Mouse (Mus musculus) kidney, postnatal 10 days (tissue): ENCODE measurements around the gene Camk2b.
"Not testable (repeated sequence)": the region's sequence is repeated elsewhere in the genome, so short reads cannot be mapped to it uniquely, and the experiment has no call there.

Experiments used
- DNase-seq: peaks from one replicate; pipeline ENCODE4 v3.0.0; 2021; ENCODE audit warnings: mixed read lengths

The Camk2b gene

DNA sequence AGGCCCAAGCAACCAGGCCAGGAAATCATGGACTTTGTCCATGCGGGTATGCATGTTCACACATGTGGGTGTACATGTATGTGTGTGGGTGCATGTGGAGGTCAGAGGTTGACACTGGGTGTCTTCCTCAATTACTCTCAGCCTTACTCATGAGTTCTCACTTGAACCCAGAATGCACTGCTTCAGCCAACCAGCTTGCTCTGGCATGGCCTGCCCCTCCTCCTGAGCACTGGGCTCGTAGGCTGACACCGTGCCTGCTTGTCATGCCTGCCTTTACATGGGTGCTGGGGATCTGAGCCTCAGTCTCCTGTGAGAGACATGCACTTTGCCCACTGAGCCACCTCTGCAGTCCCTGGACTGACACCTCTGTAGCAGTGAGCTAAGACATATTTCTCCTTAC is 54.3 kb downstream of the Camk2b start:
- DNase-seq, result no peak

GRCm38 (mm10) chr11:6010751-6011482 is 55.2 kb downstream of the Camk2b start:
- DNase-seq, result not testable (repeated sequence)

GRCm38 (mm10) chr11:6007779-6008128 is 58.4 kb downstream of the Camk2b start:
- not testable (repeated sequence) for DNase-seq

GRCm38 (mm10) chr11:6007010-6007778 is 59.0 kb downstream of the Camk2b start:
- not testable (repeated sequence) for DNase-seq

GRCm38 (mm10) chr11:6006351-6007009 is 59.7 kb downstream of the Camk2b start:
- DNase-seq, result not testable (repeated sequence)

- DNase-seq, result not testable (repeated sequence)
These were observed 60.7 kb downstream of the Camk2b start for GRCm38 (mm10) chr11:6005374-6006043.

- no peak for DNase-seq
These were observed 63.0 kb downstream of the Camk2b start for GRCm38 (mm10) chr11:6003046-6003639.

DNA sequence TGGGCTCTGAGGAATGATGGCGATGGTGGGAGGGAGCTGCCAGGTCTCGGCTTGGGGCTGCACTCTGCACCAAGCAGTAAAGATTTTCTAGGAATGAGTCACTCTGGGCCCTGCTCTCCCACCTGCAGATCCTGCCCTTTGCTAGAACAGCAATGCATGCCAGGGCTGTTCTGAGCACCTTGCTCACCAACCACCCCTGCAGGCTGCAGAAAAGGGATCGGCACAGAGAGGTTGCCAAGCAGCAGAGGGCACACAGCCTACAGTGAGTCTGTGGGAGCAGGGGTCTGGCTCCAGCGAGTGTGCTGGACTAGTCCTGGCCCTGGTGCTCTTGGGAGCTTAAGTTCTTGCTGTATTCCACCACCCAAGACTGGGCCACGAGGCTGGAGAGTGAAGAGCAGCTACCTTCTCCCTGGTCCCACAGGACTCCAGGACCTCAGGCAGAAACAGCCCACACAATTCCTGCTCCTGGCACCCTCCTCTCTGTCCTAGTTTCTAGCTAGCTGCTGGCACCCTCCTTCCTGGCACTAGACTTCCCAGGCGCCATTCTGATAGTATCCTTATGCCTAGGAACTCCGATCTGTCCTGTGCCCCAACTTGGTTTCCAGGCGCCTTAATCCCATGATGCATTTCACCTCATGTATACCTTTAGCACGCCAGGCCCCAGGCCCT is 64.0 kb downstream of the Camk2b start:
- no peak for DNase-seq

- DNase-seq, result no peak
These were observed 65.0 kb downstream of the Camk2b start for GRCm38 (mm10) chr11:6000961-6001682.

DNA sequence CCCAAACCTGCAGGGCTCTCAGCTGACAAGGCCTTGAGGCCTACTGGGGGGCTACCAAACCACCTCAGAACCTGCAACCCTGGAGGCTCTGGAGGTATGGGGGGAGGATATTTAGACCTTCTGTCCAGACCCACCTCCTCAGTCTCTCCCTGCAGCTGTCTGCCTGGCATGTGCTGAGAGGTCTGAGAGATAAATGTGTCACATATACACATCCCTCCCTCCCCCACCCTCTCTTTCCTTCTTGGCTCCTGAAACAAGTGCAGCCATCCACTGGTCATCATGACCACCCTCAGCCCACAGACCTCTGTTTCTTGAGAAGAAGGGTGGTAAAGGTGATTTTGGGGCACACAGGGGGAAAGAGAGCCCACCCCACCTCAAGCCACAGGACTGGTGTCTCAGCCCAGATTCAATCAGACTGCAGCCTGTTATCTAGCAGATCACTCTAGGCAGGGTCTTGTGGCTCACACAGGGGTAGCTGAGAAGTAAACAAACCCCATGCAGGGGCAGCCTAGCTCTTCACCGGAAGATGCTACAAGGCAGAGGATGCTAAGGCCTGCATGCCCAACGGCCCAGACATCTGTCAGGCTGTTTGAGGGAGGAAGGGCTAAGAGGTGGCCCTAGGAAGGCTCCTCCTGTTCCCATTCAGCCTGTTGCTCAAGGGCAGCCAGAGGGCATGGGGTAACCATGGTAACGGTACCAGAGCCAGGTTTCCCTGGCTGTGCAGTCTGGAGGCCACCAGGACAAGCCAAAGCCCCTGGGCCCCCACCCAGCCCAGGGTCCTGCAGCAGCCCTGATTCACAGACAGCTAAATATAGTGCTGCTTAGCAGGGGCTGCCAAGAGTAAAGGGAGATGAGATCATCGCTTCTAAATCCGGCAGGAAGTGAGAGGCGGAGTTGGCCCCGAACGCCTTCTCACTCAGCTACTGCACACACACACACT is 66.1 kb downstream of the Camk2b start:
- DNase-seq, result peak; percentile 80

GRCm38 (mm10) chr11:5998472-5998871 is 67.7 kb downstream of the Camk2b start:
- no peak for DNase-seq

- peak; percentile 93 for DNase-seq
These were observed 70.2 kb downstream of the Camk2b start for GRCm38 (mm10) chr11:5995989-5996388.

DNA sequence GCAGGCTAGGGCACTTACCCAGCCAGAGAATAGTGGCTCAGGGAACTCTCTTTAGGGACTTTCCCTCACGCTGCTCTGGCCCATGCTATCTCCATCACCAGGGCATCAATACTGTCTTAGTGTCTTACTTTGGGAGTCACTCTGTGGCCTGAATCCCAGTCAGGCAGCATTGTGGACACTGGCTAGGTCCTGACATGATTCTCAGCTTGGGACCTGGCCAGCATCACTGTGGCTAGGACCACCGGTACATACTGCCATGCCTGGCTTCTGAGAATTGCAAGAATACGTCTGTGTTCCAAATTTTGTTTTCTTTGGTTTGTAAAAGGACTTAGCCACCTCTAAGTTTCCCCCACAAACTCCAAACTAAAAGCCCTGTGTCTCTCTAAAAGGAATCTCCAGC is 71.3 kb downstream of the Camk2b start:
- DNase-seq, result no peak

- DNase-seq, result no peak
These were observed 72.0 kb downstream of the Camk2b start for GRCm38 (mm10) chr11:5994212-5994611.

- peak; percentile 74 for DNase-seq
These were observed 75.3 kb downstream of the Camk2b start for GRCm38 (mm10) chr11:5990910-5991309.

- no peak for DNase-seq
These were observed 76.1 kb downstream of the Camk2b start for GRCm38 (mm10) chr11:5989954-5990593.

GRCm38 (mm10) chr11:5988126-5988525 is 78.0 kb downstream of the Camk2b start:
- no peak for DNase-seq

DNA sequence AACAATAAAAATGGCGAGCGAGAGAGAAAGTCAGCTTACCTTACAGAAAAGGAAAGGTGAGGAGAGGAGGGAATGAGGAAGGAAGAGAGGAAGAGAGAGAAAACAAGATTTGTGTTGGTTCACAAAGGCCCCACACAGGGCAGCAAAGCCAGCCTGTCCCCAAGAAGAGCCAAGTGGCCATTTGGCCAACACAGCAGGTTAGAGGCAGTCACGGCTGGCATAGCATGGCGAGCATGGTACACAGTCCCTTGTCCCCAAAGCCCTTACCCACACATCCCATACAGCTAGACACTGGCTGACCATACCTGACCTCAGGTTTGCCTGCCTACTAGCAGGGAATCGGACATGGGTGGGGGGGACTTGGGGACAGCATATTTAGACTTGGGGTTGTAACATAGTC is 82.5 kb downstream of the Camk2b start:
- no peak for DNase-seq

- DNase-seq, result no peak
These were observed 84.8 kb downstream of the Camk2b start for GRCm38 (mm10) chr11:5981323-5981722.

GRCm38 (mm10) chr11:5980561-5980960 is 85.6 kb downstream of the Camk2b start:
- no peak for DNase-seq
